Mouse (Mus musculus): Measurements from ENCODE around the gene Cbfa2t2. TPM values are rescaled to one million over a fixed set of nuclear protein-coding genes. Genes with fewer than 3 reads are reported as not detected.

Gene Cbfa2t2
- total RNA-seq, 2 experiments from 2014 or later: 21.4 to 21.7 TPM

DNA sequence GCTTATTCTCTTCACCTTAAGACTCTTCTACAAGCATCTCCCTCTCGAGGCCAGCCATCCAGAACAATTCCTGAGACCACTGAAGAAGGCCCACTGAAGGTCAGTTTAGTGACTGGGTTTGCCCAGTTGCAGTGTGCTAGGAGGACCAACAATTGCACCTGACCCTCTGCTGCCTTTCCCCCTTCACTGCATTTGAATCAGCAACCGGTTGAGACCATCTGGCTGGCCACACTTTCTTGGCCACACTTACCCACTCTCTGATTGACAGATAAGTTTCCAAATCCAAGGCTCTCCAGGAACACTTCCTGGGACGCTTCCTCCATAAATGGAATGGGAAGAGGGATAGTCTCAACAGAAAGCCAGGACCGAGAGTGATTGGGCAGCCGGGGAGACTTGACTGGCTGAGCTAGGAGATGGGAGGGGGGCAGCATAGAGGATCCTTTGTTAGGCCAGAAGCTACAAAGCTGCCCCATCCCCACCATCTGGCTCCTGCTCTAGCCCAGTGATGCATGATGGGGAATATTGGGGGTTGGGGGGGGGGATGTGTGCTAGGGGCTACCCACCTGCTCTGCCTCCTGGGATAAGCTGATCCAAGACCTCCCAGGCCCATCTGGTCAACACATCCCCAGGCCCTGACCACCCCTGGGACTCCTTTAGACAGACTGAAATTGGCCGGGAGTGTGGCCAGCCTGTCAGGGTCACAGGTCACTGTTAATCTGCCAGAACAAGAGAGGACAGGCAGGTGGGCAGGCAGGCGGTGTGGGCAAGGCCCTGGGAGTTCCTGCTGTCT lies 15.1 kb upstream of the Cbfa2t2 start:
- intact Hi-C loops (cut with DNase I): no loop called here
- DNase-seq: no peak

DNA sequence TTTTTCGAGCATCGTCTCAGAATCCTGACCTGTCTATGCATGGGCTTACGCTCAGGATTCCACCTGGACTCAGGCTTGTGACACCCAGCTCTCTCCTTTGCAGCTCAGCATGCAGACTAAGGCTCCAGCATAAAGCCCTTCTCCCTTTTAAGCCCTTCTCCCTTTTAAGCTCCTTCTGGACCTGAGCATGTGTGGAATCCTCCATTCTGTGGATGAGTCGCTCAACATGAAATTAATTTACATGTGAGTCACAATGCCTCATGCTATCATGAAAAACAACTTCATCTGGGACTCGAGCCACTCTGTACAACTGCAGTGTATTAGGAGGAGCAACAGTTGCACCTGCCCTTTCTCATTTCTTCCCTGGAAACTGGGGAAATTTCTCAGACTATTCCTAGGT lies 14.1 kb upstream of the Cbfa2t2 start:
- DNase-seq: no peak
- intact Hi-C loops (cut with DNase I): no loop called here

DNA sequence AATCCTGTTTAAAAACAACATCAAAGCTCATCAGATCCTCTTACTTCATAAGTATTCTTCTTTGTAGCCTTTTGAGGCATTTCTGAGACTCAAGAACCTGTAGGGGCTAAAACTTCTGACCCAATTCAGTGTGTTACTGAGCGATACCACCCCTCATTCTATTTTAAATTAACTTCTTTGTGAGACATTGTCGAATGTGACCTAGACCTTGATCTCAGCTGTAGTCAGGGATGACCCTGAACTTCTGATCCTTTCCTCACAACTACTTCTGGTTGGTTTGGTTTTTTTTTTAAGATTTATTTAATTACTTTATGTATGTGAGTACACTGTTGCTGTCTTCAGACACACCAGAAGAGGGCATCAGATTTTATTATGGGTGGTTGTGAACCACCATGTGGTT lies 12.7 kb upstream of the Cbfa2t2 start:
- intact Hi-C loops (cut with DNase I): no loop called here
- DNase-seq: no peak

DNA sequence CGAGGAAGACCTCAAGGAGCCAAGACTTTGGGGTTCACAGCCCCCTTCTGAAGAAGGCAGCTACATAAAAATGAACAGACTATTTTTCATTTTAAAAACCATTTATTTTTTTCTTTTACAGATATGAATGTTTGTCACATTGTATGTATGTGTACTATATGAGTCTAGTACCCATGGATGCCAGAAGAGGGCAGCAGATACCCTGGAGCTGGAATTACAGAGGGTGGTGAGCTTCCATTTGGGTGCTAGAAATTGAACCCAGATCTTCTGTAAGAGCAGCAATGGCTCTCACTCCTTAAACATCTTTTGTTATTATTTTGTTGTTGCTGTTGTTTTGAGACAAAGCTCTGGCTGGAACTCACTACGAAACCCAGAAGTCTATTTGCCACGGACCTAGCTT lies 10.8 kb upstream of the Cbfa2t2 start:
- intact Hi-C loops (cut with DNase I): no loop called here

DNA sequence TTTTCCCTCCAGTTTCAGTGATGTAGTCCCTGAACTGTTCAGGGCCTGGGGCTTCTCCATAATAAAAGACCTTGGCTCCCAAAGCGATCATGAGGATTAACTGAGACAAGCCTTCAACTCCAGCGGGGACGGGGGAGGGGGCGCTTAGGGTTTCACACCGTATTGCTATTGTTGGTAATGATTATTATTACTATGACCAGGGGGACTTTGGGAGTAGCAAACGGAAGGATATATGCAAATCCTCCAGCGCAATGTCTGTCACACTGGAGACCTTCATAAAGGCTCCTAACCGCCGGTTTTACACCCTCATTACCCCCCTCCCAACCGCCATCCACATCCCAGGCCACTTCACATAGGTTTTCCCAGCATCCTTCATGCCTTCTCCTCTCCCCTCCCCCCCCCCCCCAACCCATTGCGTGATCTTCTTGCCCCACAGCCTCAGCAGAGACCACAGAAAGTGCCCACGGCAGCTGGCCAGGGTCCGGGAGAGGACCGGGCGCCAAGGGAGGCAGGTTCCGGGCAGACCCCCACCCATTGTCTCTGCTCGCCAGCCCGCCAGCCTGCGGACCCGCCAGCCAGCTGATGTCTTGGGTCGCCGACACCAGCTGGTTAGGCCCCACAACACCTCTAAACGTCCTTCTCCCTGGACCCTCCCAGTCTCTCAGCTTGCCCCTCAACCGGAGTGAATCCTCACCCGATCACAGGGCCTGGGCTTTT lies 9.9 kb upstream of the Cbfa2t2 start:
- DNase-seq: no peak
- intact Hi-C loops (cut with DNase I): no loop called here

More for the DNA sequence above, 10.8 kb upstream of the Cbfa2t2 start:
- DNase-seq: no peak

DNA sequence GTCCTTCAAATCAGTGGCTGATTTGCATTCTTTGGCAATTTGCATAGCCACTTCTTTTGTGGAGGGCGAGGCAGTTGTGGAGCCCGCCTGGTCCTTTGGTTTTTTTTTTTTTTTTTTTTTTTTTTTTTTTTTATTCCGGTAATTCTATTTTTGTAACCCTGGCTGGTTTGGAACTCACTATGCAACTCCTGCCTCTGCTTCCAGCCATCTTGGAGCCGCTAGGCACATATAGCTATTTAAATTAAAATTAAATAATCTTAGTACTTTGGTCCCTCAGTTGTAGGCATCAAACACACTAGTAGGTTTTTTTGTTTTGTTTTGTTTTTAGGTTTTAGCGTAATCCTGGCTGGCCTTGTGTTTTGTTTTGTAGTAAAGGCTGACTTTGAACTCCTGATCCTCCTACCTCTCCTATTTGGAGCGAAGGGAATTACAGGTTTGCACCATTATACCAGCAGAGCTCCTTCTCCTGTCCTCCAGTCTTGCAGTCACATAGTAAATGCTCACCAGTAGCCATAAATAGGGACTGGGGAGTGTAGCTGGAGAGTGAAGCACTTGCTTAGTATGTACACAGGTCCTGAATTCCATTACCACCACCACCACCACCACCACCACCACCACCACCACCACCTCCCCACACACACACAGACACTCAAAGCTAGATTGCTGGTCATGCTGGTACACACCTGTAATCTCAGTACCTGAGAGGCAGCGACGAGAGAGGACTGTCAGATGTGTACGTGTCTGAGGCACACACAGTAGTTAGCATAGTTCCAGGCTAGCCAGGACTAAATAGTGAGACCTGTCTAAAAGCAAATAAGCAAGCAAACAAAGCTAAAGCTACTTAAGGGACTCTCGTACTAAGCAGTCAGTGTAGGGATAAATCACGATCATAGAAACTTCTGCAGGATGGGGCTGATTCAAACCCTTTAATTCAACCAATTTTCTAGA lies 9.1 kb upstream of the Cbfa2t2 start:
- no peak for DNase-seq
- intact Hi-C loops (cut with DNase I): no loop called here

DNA sequence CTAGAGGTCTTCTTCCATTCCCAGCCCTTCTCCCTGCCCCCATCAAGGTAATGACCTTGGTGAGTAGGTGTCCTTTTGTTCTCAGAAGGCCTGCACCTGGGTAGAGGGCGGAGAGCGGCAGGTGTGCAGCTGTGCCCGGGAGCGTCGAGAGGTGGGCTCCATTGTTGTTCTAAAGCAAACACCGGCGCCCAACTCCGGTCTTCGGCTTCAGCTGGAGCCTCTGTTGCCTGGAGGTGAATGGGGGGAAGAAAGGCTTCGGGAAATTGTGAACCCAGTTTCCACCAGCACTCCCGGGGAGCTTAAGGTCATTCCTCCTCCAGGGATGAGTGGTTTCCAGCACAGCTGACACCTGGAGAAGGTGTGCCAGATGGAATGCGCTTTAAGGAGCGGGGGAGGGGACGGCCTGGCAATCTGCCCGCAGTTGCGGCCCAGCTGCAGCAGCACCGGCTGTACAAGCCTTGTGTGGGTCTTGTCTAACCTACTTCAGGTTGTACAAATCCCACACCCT lies 8.4 kb upstream of the Cbfa2t2 start:
- peak in 1 of 2 experiments; percentile 15 for DNase-seq
- intact Hi-C loops (cut with DNase I): no loop called here

DNA sequence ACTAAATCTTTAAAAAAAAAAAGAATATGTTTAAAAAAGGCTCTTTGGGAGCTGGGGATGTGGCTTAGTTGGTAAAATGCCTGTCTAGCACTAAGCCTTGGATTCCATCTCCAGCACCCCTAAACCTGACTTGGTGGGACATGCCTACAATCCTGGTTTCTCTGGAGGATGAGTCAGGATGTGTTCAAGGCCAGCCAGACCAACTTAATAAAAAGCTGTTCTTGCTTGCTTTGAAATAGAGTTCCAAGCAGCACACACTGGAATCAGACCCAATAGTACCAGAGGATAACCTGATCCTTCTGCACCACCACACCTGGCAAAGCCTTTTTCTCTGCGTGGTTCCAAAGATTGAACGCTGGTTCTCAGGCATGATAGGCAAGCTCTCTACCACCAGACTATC lies 5.7 kb upstream of the Cbfa2t2 start:
- DNase-seq: no peak
- intact Hi-C loops (cut with DNase I): no loop called here

DNA sequence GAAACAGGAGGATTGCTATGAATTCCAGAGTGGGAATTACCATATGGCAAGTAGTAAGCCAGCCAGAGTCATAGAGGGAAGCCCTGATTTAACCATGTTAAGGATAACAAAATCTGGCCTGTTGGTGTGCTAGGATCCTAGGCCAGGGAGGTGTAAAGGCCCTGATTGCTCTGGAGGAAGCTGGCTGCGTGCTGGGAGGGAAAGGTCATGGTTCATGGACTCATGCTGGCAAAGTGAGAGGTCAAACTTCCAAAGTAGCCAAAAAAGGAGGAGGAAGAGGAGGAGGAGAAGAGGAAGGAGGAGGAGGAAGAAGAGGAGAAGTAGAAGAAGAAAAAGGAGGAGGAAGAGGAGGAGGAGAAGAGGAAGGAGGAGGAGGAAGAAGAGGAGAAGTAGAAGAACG lies 3.6 kb upstream of the Cbfa2t2 start:
- intact Hi-C loops (cut with DNase I): no loop called here
- no peak for DNase-seq

DNA sequence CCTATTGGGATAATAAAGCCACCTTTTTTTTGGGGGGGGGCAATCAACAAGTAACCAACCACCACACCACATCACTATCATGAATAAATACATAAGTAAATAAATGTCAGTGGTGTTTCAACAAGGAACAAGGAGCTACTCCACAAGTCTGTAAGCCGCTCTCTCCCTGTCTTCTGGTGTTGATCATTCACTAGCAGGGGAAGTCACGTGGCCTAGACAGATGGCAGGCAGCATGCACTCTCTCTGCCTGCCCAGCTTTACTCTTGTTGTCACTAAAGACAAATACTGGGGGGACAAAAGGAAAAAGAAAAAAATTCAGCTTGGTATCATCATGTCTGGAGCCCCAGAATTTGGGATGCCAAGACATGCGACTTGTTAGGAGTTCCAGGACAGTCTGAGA lies 2.9 kb upstream of the Cbfa2t2 start:
- DNase-seq: no peak
- intact Hi-C loops (cut with DNase I): no loop called here

DNA sequence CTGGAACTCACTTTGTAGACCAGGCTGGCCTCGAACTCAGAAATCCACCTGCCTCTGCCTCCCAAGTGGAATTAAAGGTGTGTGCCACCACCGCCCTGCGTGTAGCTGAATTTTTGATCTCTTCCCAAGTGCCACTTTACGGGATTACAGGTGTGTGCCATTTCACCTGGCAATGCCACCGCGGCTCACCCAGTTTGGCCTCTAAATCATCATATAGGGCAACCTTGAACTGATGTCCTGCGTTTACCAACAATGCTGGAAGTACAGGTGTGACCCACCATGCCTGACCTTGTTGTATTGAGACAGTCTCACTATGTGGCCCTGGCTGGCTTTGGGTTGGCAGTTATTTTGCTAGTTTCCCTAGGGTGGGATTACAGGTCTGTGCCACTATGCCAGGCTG lies 1.6 kb upstream of the Cbfa2t2 start:
- intact Hi-C loops (cut with DNase I): no loop called here
- DNase-seq: no peak

DNA sequence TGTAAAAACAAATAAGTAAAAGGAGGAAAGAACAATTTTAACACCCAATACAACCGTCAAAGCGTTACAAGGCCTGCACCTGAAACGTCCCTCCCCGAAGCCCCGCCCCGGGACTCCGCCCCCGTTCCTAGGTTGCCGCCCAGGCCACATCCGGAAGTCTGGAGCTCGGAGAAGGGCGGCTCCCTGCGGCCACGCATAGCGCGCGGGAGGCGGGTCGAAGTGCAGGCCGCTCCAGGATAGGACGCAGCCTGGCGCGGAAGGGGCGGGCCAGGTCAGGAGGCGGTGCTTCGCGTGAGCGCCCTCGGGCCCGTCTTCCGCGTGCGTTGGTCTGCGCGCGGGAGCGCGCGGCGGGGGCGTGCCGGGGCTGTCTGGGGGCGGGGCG lies 214 bp upstream of the Cbfa2t2 start:
- intact Hi-C loops (cut with DNase I): no loop called here
- DNase-seq: peak; percentile 98

DNA sequence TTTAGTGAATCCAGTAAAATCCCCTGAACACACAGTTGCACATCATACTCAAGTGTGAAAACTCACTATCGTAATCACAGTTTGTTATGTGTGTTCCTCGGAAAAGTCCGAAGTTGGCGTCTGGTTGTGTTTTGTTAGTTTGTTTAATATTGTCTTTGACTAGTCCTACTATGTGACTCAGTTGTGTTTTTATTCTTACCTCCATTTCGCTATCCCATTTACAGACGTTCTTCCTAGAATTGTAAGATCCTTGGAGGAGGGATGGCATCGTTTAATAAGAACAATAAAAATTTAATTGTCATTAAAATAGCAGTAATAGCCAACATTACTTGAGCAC lies 878 bp downstream of the Cbfa2t2 start:
- DNase-seq: no peak
- intact Hi-C loops (cut with DNase I): no loop called here

DNA sequence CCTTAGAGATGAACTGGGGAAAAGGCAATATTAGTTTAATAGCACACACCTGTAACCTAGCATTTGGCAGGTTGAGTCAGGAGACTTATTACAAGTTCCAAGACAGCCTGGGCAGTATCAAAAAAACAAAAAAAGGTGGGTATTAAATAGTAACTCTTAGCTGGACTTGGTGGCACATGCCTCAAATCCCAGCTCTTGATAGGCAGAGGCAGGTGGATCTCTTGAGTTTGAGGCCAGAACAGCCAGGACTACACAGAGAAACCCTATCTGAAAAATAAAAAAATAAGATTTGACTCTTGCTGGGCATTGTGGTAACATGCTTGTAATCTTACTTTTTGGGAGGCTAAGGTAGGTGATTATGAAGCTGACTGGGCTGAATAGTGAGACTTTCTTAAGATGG lies 4.2 kb downstream of the Cbfa2t2 start:
- no peak for DNase-seq
- intact Hi-C loops (cut with DNase I): no loop called here

DNA sequence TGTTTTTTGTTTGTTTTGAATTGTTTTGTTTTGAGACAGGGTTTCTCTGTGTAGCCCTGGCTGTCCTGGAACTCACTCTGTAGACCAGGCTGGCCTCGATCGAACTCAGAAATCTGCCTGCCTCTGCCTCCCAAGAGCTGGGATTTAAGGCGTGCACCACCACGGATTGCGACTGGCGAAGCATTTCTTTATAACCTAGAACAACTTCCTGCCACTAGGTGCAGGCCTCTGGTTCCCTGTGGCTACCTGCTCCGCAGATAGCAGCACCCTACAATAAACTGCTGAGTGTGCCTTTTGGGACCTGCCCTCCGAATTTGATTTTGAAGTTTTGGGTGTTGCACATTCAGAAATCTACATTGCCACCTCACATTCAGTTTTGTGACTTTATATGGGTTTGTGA lies 11.5 kb downstream of the Cbfa2t2 start:
- no peak for DNase-seq
- intact Hi-C loops (cut with DNase I): no loop called here

DNA sequence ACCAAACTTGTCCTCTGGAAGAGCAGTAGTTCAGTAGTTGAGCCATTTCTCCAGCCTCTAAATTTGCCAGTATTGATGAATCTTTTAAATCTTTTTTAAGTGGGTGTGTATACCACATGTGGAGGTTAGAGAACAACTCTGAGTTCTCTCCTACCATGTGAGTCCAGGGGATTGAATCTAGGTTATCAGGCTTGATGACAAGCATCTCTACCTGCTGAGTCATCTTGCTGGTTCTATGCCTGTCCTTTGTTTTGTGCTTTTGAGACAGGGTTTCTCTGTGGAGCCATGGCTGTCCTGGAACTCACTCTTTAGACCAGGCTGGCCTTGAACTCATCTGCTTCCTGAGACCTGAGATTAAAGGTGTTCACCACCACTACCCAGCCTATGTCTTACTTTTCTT lies 12.4 kb downstream of the Cbfa2t2 start:
- DNase-seq: no peak
- intact Hi-C loops (cut with DNase I): no loop called here

DNA sequence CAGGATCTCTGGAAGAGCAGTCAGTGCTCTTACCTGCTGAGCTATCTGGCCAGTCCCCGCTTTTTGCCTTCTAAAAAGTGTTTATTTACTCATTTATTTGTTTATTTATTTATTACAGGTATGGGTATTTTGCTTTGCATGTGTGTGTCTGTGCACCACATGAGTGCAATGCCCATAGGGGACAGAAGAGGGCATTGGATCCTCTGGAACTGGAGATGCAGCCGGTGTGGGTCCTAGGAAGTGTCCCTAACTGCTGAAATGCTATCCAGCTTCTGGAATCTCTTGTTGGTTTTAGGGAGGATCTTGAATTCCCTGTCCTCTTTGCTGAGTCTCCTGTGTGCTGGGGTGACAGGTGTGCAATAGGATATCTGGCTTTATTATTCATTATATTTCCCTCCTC lies 16.7 kb downstream of the Cbfa2t2 start:
- DNase-seq: no peak
- intact Hi-C loops (cut with DNase I): loop anchor here (5.0 kb wide), 1 partner anchor 34 kb away; no protein-coding TSS in a partner anchor

DNA sequence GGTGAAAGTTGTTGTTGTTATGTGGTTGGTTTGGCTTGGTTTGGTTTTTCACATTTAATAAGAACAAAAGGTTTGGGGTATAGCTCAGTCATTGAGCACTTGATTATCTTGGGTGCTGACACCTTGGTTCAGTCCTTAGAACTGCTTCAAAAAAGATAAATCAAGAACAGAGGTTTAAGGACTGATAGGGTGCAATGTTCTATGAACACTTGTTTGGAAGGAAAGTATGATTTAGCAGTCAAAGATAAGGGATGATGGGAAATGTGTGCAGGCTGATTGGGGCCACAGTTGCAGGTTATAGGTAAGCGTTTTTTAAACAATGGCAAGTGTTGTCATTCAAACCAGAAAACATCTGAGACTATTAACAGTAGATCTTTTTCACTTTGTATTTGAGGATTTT lies 17.8 kb downstream of the Cbfa2t2 start:
- intact Hi-C loops (cut with DNase I): loop anchor here (5.0 kb wide), 1 partner anchor 33 kb away; no protein-coding TSS in a partner anchor
- no peak for DNase-seq

DNA sequence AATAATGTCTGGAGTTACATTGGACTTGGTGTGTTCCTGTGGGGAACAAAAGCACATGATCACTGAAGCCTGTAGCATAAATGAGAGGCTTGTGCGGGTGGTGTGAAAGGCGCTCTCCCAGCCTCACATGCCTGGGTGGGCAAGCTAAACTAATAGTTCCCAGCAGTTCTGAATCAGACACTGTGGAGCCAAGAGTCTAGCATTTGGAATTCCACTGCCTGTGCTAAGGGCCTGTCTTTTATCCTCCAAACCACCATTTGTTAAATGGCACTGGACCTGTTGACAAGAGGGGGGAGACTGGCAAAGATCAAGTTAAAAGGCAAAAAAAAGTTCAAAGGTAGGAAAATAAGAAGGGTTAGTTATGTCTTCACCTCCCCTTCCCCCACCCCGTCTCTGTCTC lies 18.3 kb downstream of the Cbfa2t2 start:
- DNase-seq: no peak
- intact Hi-C loops (cut with DNase I): loop anchor here (5.0 kb wide), 1 partner anchor 33 kb away; no protein-coding TSS in a partner anchor

DNA sequence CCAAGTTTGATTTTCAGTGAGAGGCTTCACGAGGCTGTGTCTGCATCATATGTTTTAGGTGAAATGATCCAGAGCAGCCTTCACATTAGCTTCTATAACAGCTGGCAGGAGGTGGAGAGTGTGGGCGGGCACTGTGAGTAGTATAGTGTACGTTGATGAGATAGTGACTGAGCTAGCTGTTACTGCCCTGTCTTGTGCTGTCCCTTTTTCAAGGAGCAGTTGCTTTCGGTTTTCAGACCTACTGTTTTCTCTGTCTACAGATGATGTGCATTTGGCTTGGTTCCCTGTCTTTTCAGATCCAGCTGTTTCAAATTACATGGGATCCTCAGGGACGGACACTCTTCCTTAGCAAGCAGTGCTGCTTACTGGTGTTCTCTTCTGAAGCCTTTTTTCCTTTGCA lies 19.5 kb downstream of the Cbfa2t2 start:
- DNase-seq: peak; percentile 23 to 54
- intact Hi-C loops (cut with DNase I): no loop called here

DNA sequence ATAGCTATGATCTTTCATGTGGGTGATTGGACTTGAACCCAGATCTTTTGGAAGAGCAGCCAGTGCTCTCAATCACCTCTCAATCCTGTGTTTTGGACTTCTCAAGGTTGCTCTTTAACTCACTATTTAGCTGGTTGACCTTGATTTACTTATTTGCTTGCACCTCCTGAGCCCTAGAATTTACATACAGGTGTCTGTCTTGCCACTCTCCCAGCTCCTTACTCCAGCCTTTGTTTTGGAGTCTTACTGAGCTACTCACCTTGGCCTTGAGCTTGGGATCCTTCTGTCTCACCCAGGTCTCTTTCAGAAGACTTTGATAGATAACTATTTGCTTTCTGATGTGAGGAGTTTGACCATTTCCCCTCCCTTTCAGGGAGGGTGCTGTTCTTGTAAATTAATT lies 20.3 kb downstream of the Cbfa2t2 start:
- no peak for DNase-seq
- intact Hi-C loops (cut with DNase I): no loop called here
